Comparison of ENCODE assay signal across 12 mouse cellular contexts in genomic region chr2:18441871-18442270, GRCm38 (mm10). TPM values are rescaled to one million over a fixed set of nuclear protein-coding genes. Genes with fewer than 3 reads are reported as not detected.
DNase-seq lines count a peak whose midpoint lies in the region; ATAC-seq and TF ChIP-seq lines count a peak whose summit lies in the region.
"Had no signal": no experiment of that assay in that cellular context is flagged by ENCODE, and none has a peak within 500 bp of the region (broad histone marks: within the 10 kb centered on the region; RNA-seq: fewer than 3 reads in every experiment).

No protein-coding gene starts in this region.

- H3K4me3 ChIP-seq in hindbrain, embryonic 11.5 days (ENCODE audit: low read depth, low read length) = no peak overlapping the region
- H3K4me3 ChIP-seq in hindbrain, embryonic 12.5 days = no peak overlapping the region
- no peak overlapping the region for H3K4me3 ChIP-seq in embryonic facial prominence, embryonic 10.5 days
- no peak overlapping the region for H3K4me3 ChIP-seq in kidney, postnatal 0 days (replicated peaks; ENCODE audit: low read depth, low read length)
- no peak overlapping the region for H3K4me3 ChIP-seq in limb, embryonic 10.5 days
- H3K4me3 ChIP-seq: erythroblast, embryonic 14.5 days; limb, embryonic 13.5 days; midbrain, embryonic 12.5 days had no signal

- H3K36me3 ChIP-seq in hindbrain, embryonic 11.5 days (ENCODE audit: control insufficient read depth, insufficient read depth, low read length) = no peaks in the 10 kb centered on the region
- H3K36me3 ChIP-seq in hindbrain, embryonic 12.5 days = no peaks in the 10 kb centered on the region
- no peaks in the 10 kb centered on the region for H3K36me3 ChIP-seq in embryonic facial prominence, embryonic 10.5 days (replicated peaks)
- H3K36me3 ChIP-seq in kidney, postnatal 0 days (ENCODE audit: insufficient read depth, low read length) = no peaks in the 10 kb centered on the region
- H3K36me3 ChIP-seq in limb, embryonic 10.5 days = no peaks in the 10 kb centered on the region
- H3K36me3 ChIP-seq: limb, embryonic 13.5 days; midbrain, embryonic 12.5 days had no signal

- whole genome bisulfite sequencing in hindbrain, embryonic 11.5 days = 42% methylated on average over 6 of the region's 6 CpGs
- 43% methylated on average over 6 of the region's 6 CpGs for WGBS in hindbrain, embryonic 12.5 days
- WGBS in embryonic facial prominence, embryonic 10.5 days = 44% methylated on average over 6 of the region's 6 CpGs
- WGBS in kidney, postnatal 0 days = 27% methylated on average over 6 of the region's 6 CpGs
- 56% methylated on average over 6 of the region's 6 CpGs for WGBS in limb, embryonic 10.5 days

- no peaks in the 10 kb centered on the region for H3K9me3 ChIP-seq in hindbrain, embryonic 11.5 days (ENCODE audit: control insufficient read depth, low read length)
- no peaks in the 10 kb centered on the region for H3K9me3 ChIP-seq in hindbrain, embryonic 12.5 days (replicated peaks)
- no peaks in the 10 kb centered on the region for H3K9me3 ChIP-seq in embryonic facial prominence, embryonic 10.5 days
- H3K9me3 ChIP-seq in kidney, postnatal 0 days (replicated peaks; ENCODE audit: low read length) = no peaks in the 10 kb centered on the region
- H3K9me3 ChIP-seq in limb, embryonic 10.5 days (replicated peaks) = no peaks in the 10 kb centered on the region
- H3K9me3 ChIP-seq: limb, embryonic 13.5 days; midbrain, embryonic 12.5 days had no signal

- H3K9ac ChIP-seq in hindbrain, embryonic 11.5 days (ENCODE audit: low read depth, low read length) = no peak overlapping the region
- H3K9ac ChIP-seq in hindbrain, embryonic 12.5 days = no peak overlapping the region
- no peak overlapping the region for H3K9ac ChIP-seq in kidney, postnatal 0 days (ENCODE audit: low read depth, low read length)
- H3K9ac ChIP-seq: limb, embryonic 13.5 days; midbrain, embryonic 12.5 days had no signal

- DNase-seq in hindbrain, embryonic 11.5 days (ENCODE audit: low spot score) = peak; percentile 27
- peak; percentile 2 for DNase-seq in brain, adult 2 months (ENCODE audit: low read depth, low spot score)
- DNase-seq in embryonic facial prominence, embryonic 10.5 days (ENCODE audit: low spot score) = peak; percentile 39
- peak; percentile 70 for DNase-seq in kidney, postnatal 0 days (ENCODE audit: low spot score)
- no peak for DNase-seq in spleen, adult 12 weeks (ENCODE audit: low spot score)
- DNase-seq in limb, embryonic 10.5 days (ENCODE audit: low spot score) = no peak
- DNase-seq in urinary bladder, postnatal 4 days (ENCODE audit: low spot score in 2 of 2) = no peak
- DNase-seq: cerebellum, adult 8-10 months had no signal

- no peak overlapping the region for H3K27ac ChIP-seq in hindbrain, embryonic 11.5 days (ENCODE audit: low read depth, low read length)
- no peak overlapping the region for H3K27ac ChIP-seq in hindbrain, embryonic 12.5 days
- H3K27ac ChIP-seq in embryonic facial prominence, embryonic 10.5 days (replicated peaks) = no peak overlapping the region
- H3K27ac ChIP-seq in kidney, postnatal 0 days = 0 out of 2 replicates have a peak overlapping the region, but pooled peaks have one; percentile 25
- H3K27ac ChIP-seq in limb, embryonic 10.5 days = no peak overlapping the region
- H3K27ac ChIP-seq: limb, embryonic 13.5 days; midbrain, embryonic 12.5 days had no signal

- H3K27me3 ChIP-seq in hindbrain, embryonic 11.5 days (ENCODE audit: control insufficient read depth, insufficient read depth, low read length) = no peaks in the 10 kb centered on the region
- no peaks in the 10 kb centered on the region for H3K27me3 ChIP-seq in hindbrain, embryonic 12.5 days
- no peaks in the 10 kb centered on the region for H3K27me3 ChIP-seq in embryonic facial prominence, embryonic 10.5 days (replicated peaks; ENCODE audit: low read depth, poor library complexity, severe bottlenecking)
- no peaks in the 10 kb centered on the region for H3K27me3 ChIP-seq in kidney, postnatal 0 days (ENCODE audit: insufficient read depth, low read length)
- no peaks in the 10 kb centered on the region for H3K27me3 ChIP-seq in limb, embryonic 10.5 days (ENCODE audit: low read depth, poor library complexity, severe bottlenecking)
- H3K27me3 ChIP-seq: limb, embryonic 13.5 days; midbrain, embryonic 12.5 days had no signal

- H3K4me1 ChIP-seq in hindbrain, embryonic 11.5 days (replicated peaks; ENCODE audit: control insufficient read depth, insufficient read depth, low read length) = no peaks in the 10 kb centered on the region
- H3K4me1 ChIP-seq in hindbrain, embryonic 12.5 days = no peaks in the 10 kb centered on the region
- peaks cover 12% of the 10 kb centered on the region for H3K4me1 ChIP-seq in embryonic facial prominence, embryonic 10.5 days
- H3K4me1 ChIP-seq in kidney, postnatal 0 days (replicated peaks; ENCODE audit: insufficient read depth, low read length) = no peaks in the 10 kb centered on the region
- H3K4me1 ChIP-seq in limb, embryonic 10.5 days = 0 out of 2 replicates have a peak, but pooled peaks cover 3% of the 10 kb centered on the region
- H3K4me1 ChIP-seq: limb, embryonic 13.5 days; midbrain, embryonic 12.5 days had no signal

- H3K4me2 ChIP-seq in hindbrain, embryonic 11.5 days (replicated peaks; ENCODE audit: low read depth, low read length) = no peak overlapping the region
- no peak overlapping the region for H3K4me2 ChIP-seq in hindbrain, embryonic 12.5 days (replicated peaks)
- H3K4me2 ChIP-seq in kidney, postnatal 0 days (ENCODE audit: low read length) = 0 out of 2 replicates have a peak overlapping the region, but pooled peaks have one; percentile 5
- H3K4me2 ChIP-seq: limb, embryonic 13.5 days; midbrain, embryonic 12.5 days had no signal

- ATAC-seq in hindbrain, embryonic 11.5 days (ENCODE audit: low FRiP score) = no peak
- ATAC-seq in hindbrain, embryonic 12.5 days (ENCODE audit: low FRiP score) = no peak
- ATAC-seq in kidney, postnatal 0 days (replicated peaks; ENCODE audit: low FRiP score, low read depth) = no peak

- TF ChIP-seq CTCF in kidney, postnatal 0 days (IDR thresholded peaks at IDR 0.05; ENCODE audit: low read depth) = no peak

RNA-seq across cellular contexts. Expression of gene Dnajc1, which starts 49.2 kb away (rescaled TPM):
- 31.8 and 35.5 TPM in 2 replicates for polyA plus RNA-seq in hindbrain, embryonic 11.5 days (2014; fragmentation: Nextera tagmentation; extraction: Ambion mirVana)
- polyA plus RNA-seq in hindbrain, embryonic 12.5 days (2016; fragmentation: Nextera tagmentation; extraction: Ambion mirVana) = 35.5 and 35.7 TPM in 2 replicates
- polyA plus RNA-seq in embryonic facial prominence, embryonic 10.5 days (2016; fragmentation: Nextera tagmentation; extraction: Ambion mirVana) = 30.6 and 31.8 TPM in 2 replicates
- 41.1 and 42.4 TPM in 2 replicates for polyA plus RNA-seq in kidney, postnatal 0 days (2015; fragmentation: Nextera tagmentation; extraction: Ambion mirVana)
- polyA plus RNA-seq in limb, embryonic 10.5 days (2016; fragmentation: Nextera tagmentation; extraction: Ambion mirVana) = 16.5 and 24.2 TPM in 2 replicates

Comparison
In these comparisons a context has a peak if more than half of its experiments do, and no peak if none do; other contexts are left out.
1. DNase-seq: peak in hindbrain, embryonic 11.5 days (single experiment), brain, adult 2 months (single experiment), embryonic facial prominence, embryonic 10.5 days (single experiment) and kidney, postnatal 0 days (single experiment); none in spleen, adult 12 weeks (single experiment), limb, embryonic 10.5 days (single experiment) and urinary bladder, postnatal 4 days (0 of 2).